Mouse (Mus musculus) MEL (cell line): ENCODE results near the gene Grin3b. TPM values are rescaled to one million over a fixed set of nuclear protein-coding genes. Genes with fewer than 3 reads are reported as not detected.
"Not testable (repeated sequence)": the region's sequence is repeated elsewhere in the genome, so short reads cannot be mapped to it uniquely, and the experiment has no call there.

Experiments used
- DNase-seq: peaks from one replicate; pipeline ENCODE4 v3.0.0; 2011; ENCODE audit warnings: low read depth, low spot score
- H3K27ac ChIP-seq: 2 replicates; pipeline ENCODE4 v1.5.1; 2012; ENCODE audit warnings: low read depth, mild to moderate bottlenecking, control low read depth, low read length, moderate library complexity; ENCODE audit not compliant: control insufficient read depth
- H3K27me3 ChIP-seq, 2 experiments: fragments of 150-350 bp in 1 of 2; sonication (generic) in 1 of 2; 2 replicates each; pipeline ENCODE4 v1.6.1; 2012; ENCODE audit warnings: low read length in 2 of 2, mild to moderate bottlenecking in 2 of 2, improper control_type of control experiment in 1 of 2, moderate library complexity in 1 of 2; ENCODE audit not compliant: insufficient read depth in 2 of 2, control insufficient read depth in 1 of 2
- H3K36me3 ChIP-seq, 2 experiments: 2 replicates each; pipeline ENCODE4 v1.6.1; 2012 to 2014; ENCODE audit warnings: low read length in 2 of 2, improper control_type of control experiment in 1 of 2, inconsistent platforms in 1 of 2, mild to moderate bottlenecking in 1 of 2; ENCODE audit not compliant: insufficient read depth in 2 of 2, control insufficient read depth in 1 of 2
- H3K4me1 ChIP-seq, 2 experiments: fragments of 150-350 bp in 1 of 2; sonication (generic) in 1 of 2; 2 replicates each; pipeline ENCODE4 v1.6.1; 2012; ENCODE audit warnings: low read length in 2 of 2, improper control_type of control experiment in 1 of 2, mild to moderate bottlenecking in 1 of 2; ENCODE audit not compliant: insufficient read depth in 2 of 2, control insufficient read depth in 1 of 2
- H3K4me3 ChIP-seq, 2 experiments: fragments of 150-350 bp in 1 of 2; sonication (generic) in 1 of 2; 2 replicates each; pipeline ENCODE4 v1.5.1; 2012; ENCODE audit warnings: low read depth in 2 of 2, low read length in 2 of 2, mild to moderate bottlenecking in 2 of 2, moderate library complexity in 2 of 2, control low read depth in 1 of 2, improper control_type of control experiment in 1 of 2; ENCODE audit not compliant: control insufficient read depth in 1 of 2, insufficient read depth in 1 of 2
- H3K79me2 ChIP-seq: 2 replicates; pipeline ENCODE4 v1.6.1; 2012; ENCODE audit warnings: mild to moderate bottlenecking, low read length, moderate library complexity; ENCODE audit not compliant: control insufficient read depth, poor library complexity, insufficient read depth
- H3K9ac ChIP-seq: 2 replicates; pipeline ENCODE4 v1.6.1; 2012; ENCODE audit warnings: low read depth, mild to moderate bottlenecking, control low read depth, low read length, moderate library complexity; ENCODE audit not compliant: control insufficient read depth, poor library complexity, severe bottlenecking
- H3K9me3 ChIP-seq: fragments of 150-350 bp; sonication (generic); replicated peaks from 2 replicates; pipeline ENCODE4 v1.6.1; 2012; ENCODE audit warnings: mild to moderate bottlenecking, low read length, improper control_type of control experiment, moderate library complexity; ENCODE audit not compliant: insufficient read depth
- BHLHE40 ChIP-seq: IDR thresholded peaks from 2 replicates; pipeline ENCODE4 v1.6.1; 2012; ENCODE audit warnings: low read depth, mild to moderate bottlenecking, inconsistent platforms, low read length, improper control_type of control experiment, borderline replicate concordance
- CHD1 ChIP-seq: IDR thresholded peaks from 2 replicates; pipeline ENCODE4 v1.6.1; 2012; ENCODE audit warnings: low read depth, mild to moderate bottlenecking, inconsistent platforms, low read length, improper control_type of control experiment
- CHD2 ChIP-seq: IDR thresholded peaks from 2 replicates; pipeline ENCODE4 v1.6.1; 2011; ENCODE audit warnings: low read length, improper control_type of control experiment
- CTCF ChIP-seq, 3 experiments: IDR thresholded peaks in 2 of 3; conservative IDR thresholded peaks in 1 of 3; 2 replicates each; pipeline ENCODE4 v1.5.1; 2011 to 2012; ENCODE audit warnings: low read length in 3 of 3, low read depth in 2 of 3, mild to moderate bottlenecking in 2 of 3, improper control_type of control experiment in 1 of 3, inconsistent platforms in 1 of 3, mixed read lengths in 1 of 3, moderate library complexity in 1 of 3; ENCODE audit not compliant: control insufficient read depth in 1 of 3, insufficient read depth in 1 of 3, poor library complexity in 1 of 3, severe bottlenecking in 1 of 3
- ELF1 ChIP-seq: IDR thresholded peaks from 2 replicates; pipeline ENCODE4 v1.6.1; 2014; ENCODE audit warnings: low read depth, mild to moderate bottlenecking, inconsistent platforms, low read length, improper control_type of control experiment, moderate library complexity
- ETS1 ChIP-seq: IDR thresholded peaks from 2 replicates; pipeline ENCODE4 v1.6.1; 2012; ENCODE audit warnings: low read depth, mild to moderate bottlenecking, inconsistent platforms, low read length, improper control_type of control experiment, moderate library complexity
- GABPA ChIP-seq: IDR thresholded peaks from 2 replicates; pipeline ENCODE4 v1.6.1; 2012; ENCODE audit warnings: low read depth, mild to moderate bottlenecking, inconsistent platforms, low read length, improper control_type of control experiment, moderate library complexity
- HCFC1 ChIP-seq: IDR thresholded peaks from 2 replicates; pipeline ENCODE4 v1.6.1; 2012; ENCODE audit warnings: low read depth, mild to moderate bottlenecking, inconsistent platforms, low read length, improper control_type of control experiment, moderate library complexity
- JUND ChIP-seq: IDR thresholded peaks from 2 replicates; pipeline ENCODE4 v1.6.1; 2011; ENCODE audit warnings: low read depth, mild to moderate bottlenecking, improper control_type of control experiment, low read length
- MAX ChIP-seq: IDR thresholded peaks from 2 replicates; pipeline ENCODE4 v1.6.1; 2011; ENCODE audit warnings: low read length, improper control_type of control experiment
- NELFE ChIP-seq: IDR thresholded peaks from 2 replicates; pipeline ENCODE4 v1.6.1; 2011; ENCODE audit warnings: low read depth, low read length, improper control_type of control experiment
- NRF1 ChIP-seq: IDR thresholded peaks from 2 replicates; pipeline ENCODE4 v1.6.1; 2014; ENCODE audit warnings: low read depth, mild to moderate bottlenecking, inconsistent platforms, low read length, improper control_type of control experiment, moderate library complexity; ENCODE audit not compliant: poor library complexity, insufficient read depth, severe bottlenecking
- POLR2AphosphoS2 ChIP-seq: IDR thresholded peaks from 2 replicates; pipeline ENCODE4 v1.6.1; 2011; ENCODE audit warnings: low read length, improper control_type of control experiment
- RAD21 ChIP-seq: IDR thresholded peaks from 2 replicates; pipeline ENCODE4 v1.6.1; 2011; ENCODE audit warnings: mild to moderate bottlenecking, low read depth, low read length, improper control_type of control experiment
- SIN3A ChIP-seq: IDR thresholded peaks from 2 replicates; pipeline ENCODE4 v1.6.1; 2012; ENCODE audit warnings: low read length, improper control_type of control experiment, inconsistent platforms
- SMC3 ChIP-seq: IDR thresholded peaks from 2 replicates; pipeline ENCODE4 v1.6.1; 2011; ENCODE audit warnings: low read depth, low read length, improper control_type of control experiment
- TCF12 ChIP-seq: IDR thresholded peaks from 2 replicates; pipeline ENCODE4 v1.6.1; 2014; ENCODE audit warnings: low read depth, mild to moderate bottlenecking, inconsistent platforms, low read length, improper control_type of control experiment, moderate library complexity
- UBTF ChIP-seq: IDR thresholded peaks from 2 replicates; pipeline ENCODE4 v1.6.1; 2012; ENCODE audit warnings: low read depth, mild to moderate bottlenecking, inconsistent platforms, low read length, improper control_type of control experiment, moderate library complexity, borderline replicate concordance; ENCODE audit not compliant: insufficient read depth
- ZC3H11A ChIP-seq: IDR thresholded peaks from 2 replicates; pipeline ENCODE4 v1.6.1; 2012; ENCODE audit warnings: low read depth, mild to moderate bottlenecking, inconsistent platforms, low read length, improper control_type of control experiment
- ZKSCAN1 ChIP-seq: IDR thresholded peaks from 2 replicates; pipeline ENCODE4 v1.6.1; 2012; ENCODE audit warnings: low read depth, mild to moderate bottlenecking, inconsistent platforms, low read length, improper control_type of control experiment, moderate library complexity
- ZMIZ1 ChIP-seq: IDR thresholded peaks from 2 replicates; pipeline ENCODE4 v1.6.1; 2012; ENCODE audit warnings: low read depth, mild to moderate bottlenecking, inconsistent platforms, low read length, improper control_type of control experiment, moderate library complexity
- ZNF384 ChIP-seq: IDR thresholded peaks from 2 replicates; pipeline ENCODE4 v1.6.1; 2012; ENCODE audit warnings: low read depth, mild to moderate bottlenecking, inconsistent platforms, low read length, improper control_type of control experiment
- polyA plus RNA-seq, 2 experiments: library from polyadenylated mRNA; stranded (reverse) in 1 of 2; unstranded in 1 of 2; fragments of >175 nt in 1 of 2; fragments of >200 nt in 1 of 2; gene quantifications; 2 replicates each; pipeline versions ENCODE4 v1.2.1 to v1.2.4; 2012; ENCODE audit warnings: low replicate concordance in 2 of 2, low read depth in 1 of 2; ENCODE audit not compliant: insufficient read length in 2 of 2, insufficient read depth in 1 of 2, missing spikeins in 1 of 2
- total RNA-seq: library from RNA; depleted of rRNA; stranded (reverse); fragments of 300-350 nt; gene quantifications from 2 replicates; pipeline ENCODE4 v1.2.3, GENCODE M21; 2012

Gene Grin3b
- total and polyA plus RNA-seq, 3 experiments = 0.42 to 1.1 TPM; not detected in 1

DNA sequence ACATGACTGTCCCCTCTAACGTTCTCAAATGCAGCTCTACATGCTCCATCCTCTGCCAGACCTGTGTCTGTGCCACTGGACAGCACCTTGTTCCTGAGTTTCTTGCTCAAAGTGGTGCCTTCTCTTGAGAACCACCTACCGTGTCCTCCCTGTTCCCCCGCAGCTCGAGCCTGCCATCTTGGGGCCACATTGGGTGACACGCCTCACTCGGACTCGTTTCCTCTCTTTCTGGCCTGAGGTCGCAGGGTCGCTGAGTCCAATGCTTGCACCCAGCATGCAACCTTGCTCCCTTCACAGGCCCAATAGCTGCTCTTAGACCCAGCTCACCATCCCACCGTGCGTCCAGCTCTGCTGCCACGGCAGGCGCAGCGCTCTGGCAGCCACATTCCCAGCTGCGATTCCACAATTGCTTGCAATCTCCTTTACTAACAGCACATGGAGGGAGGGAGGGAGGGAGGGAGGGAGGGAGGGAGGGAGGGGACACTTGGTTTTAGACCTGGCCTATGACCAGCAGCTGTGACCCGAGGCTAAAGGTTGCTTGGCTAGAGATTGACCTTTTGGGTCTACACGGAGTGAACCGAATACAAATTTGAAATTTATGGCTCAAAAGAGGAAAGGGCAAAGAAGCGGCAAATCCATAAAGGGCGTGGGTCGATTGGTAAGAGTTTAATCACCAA is 12.2 kb upstream of the Grin3b start:
- H3K4me1 ChIP-seq = peaks cover 0 to 12% of the 10 kb centered on the region in 2 experiments; a peak in 3 of 4 replicates
- H3K36me3 ChIP-seq = peaks cover 2 to 8% of the 10 kb centered on the region in 2 experiments; a peak in 1 of 4 replicates
- H3K27me3 ChIP-seq = no peaks in the 10 kb centered on the region
- peak overlapping the region in 1 of 2 experiments; percentile 26; a peak in 1 of 4 replicates for H3K4me3 ChIP-seq
- no peaks in the 10 kb centered on the region for H3K9me3 ChIP-seq
- 0 out of 2 replicates have a peak overlapping the region, but pooled peaks have one; percentile 30 for H3K9ac ChIP-seq
- H3K27ac ChIP-seq = no peak overlapping the region
- DNase-seq = peak; percentile 79
- H3K79me2 ChIP-seq = peaks cover 11% of the 10 kb centered on the region
- peak; percentile 90 for TF ChIP-seq RAD21
- TF ChIP-seq ELF1 = no peak
- TF ChIP-seq POLR2AphosphoS2 = no peak
- no peak for TF ChIP-seq NRF1
- TF ChIP-seq GABPA = no peak
- TF ChIP-seq SMC3 = peak; percentile 87
- peak; percentile 43; the same call in 1 of the 2 replicates for TF ChIP-seq SIN3A
- TF ChIP-seq ZC3H11A = peak; percentile 81
- TF ChIP-seq CTCF (IDR thresholded peaks at IDR 0.05 in 2 of 3, conservative IDR thresholded peaks at IDR 0.05 in 1 of 3; ENCODE audit: control insufficient read depth in 1 of 3, insufficient read depth in 1 of 3, low read depth in 2 of 3, low read length in 3 of 3, poor library complexity in 1 of 3, severe bottlenecking in 1 of 3) = peak; percentile 89 to 96 (median 95)
- TF ChIP-seq NELFE = no peak
- no peak for TF ChIP-seq MAX

DNA sequence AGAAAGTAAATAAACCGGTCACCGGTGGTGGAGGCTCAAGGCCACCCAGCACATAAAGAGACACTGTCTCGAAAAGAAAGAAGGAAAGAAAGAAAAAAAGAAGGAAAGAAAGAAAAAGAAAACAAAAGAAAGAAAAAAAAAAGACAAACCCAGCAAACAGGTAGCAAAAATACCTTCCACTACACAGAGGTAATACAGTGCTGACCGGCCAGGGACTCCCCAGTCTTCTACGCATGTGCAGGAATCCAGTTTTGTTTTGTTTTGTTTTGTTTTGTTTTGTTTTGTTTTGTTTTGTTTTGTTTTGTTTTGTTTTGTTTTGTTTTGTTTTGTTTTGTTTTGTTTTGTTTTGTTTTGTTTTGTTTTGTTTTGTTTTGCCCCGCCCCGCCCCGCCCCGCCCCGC is 11.1 kb upstream of the Grin3b start:
- H3K4me3 ChIP-seq = peak overlapping the region; percentile 38 to 66
- not testable (repeated sequence) for H3K27me3 ChIP-seq, H3K9me3 ChIP-seq, H3K36me3 ChIP-seq, H3K27ac ChIP-seq
- H3K4me1 ChIP-seq = peaks cover 0 to 12% of the 10 kb centered on the region in 2 experiments; a peak in 3 of 4 replicates
- peaks cover 11% of the 10 kb centered on the region for H3K79me2 ChIP-seq
- peak; percentile 49 for DNase-seq
- peak overlapping the region; percentile 6; the same call in 1 of the 2 replicates for H3K9ac ChIP-seq

DNA sequence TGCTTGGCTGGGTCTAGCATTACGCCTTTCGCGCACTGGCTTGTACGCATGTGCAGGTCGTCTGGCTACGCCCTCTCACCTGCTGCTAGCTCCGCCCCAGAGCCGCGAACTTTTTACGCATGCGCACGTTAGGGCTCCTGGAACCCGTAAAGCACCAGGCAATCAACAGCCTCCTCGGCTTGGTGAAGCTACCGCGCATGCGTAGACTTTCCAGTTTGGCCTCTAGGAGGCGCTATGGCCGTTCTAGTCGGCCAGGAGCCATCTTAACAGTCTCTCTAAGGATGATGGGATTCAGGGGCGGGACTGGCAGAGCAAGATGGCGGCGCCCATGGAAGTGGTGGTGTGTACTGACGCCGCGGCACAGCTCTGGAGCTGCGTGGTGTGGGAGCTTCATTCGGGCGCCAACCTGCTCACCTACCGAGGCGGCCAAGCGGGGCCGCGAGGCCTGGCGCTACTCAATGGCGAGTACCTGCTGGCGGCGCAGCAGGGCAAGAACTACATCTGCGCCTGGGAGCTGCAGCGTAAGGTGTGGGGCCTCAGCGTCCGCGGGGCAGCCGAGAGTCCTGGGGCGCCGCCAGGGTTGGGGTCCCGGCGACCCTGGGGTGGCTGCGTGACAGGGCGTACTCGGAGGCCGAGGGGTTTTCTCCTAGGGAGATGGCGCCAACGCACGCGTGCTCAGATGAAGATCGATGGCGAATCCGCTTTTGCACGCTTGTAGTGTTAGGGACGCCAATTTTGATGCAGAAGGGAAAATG is 10.5 kb upstream of the Grin3b start, which contains the start of gene Wdr18:
Wdr18 (plus strand) TSS at position 306 of the 755 bp plus-strand sequence.
- Histone ChIP-seq H3K79me2 (peaks cover 11% of the 10 kb centered on the region), H3K9me3 (no peaks in the 10 kb centered on the region), H3K9ac (peak within 1 kb of the TSS; percentile 85), H3K4me3 (peak within 1 kb of the TSS; percentile 70 to 83), H3K27ac (peak within 1 kb of the TSS; percentile 37), H3K27me3 (no peaks in the 10 kb centered on the region), H3K36me3 (peaks cover 2 to 8% of the 10 kb centered on the region in 2 experiments; a peak in 2 of 4 replicates), H3K4me1 (peaks cover 0 to 12% of the 10 kb centered on the region in 2 experiments; a peak in 3 of 4 replicates)
- DNase-seq = peak; percentile 99
- peak; percentile 64; the same call in 1 of the 2 replicates for TF ChIP-seq TCF12
- no peak for TF ChIP-seq CHD2
- no peak for TF ChIP-seq UBTF
- TF ChIP-seq JUND = no peak
- TF ChIP-seq HCFC1 = peak; percentile 95
- 0 out of 2 replicates have a peak, but pooled peaks have one; percentile 34 for TF ChIP-seq ZMIZ1
- no peak for TF ChIP-seq BHLHE40
- TF ChIP-seq ETS1 = no peak; the same call in 1 of the 2 replicates
- TF ChIP-seq ZKSCAN1 = no peak
- TF ChIP-seq POLR2AphosphoS2 = 0 out of 2 replicates have a peak, but pooled peaks have one; percentile 43
- TF ChIP-seq SMC3 = peak; percentile 72
- no peak for TF ChIP-seq CHD1
- TF ChIP-seq ELF1 = peak; percentile 30; the same call in 1 of the 2 replicates
- TF ChIP-seq ZNF384 = no peak
- TF ChIP-seq SIN3A = peak; percentile 99
- TF ChIP-seq GABPA = no peak
